Mouse (Mus musculus): ENCODE results near the gene Kcnh7.
A peak's percentile ranks its signal among the peaks of the same experiment; 100 is the strongest.

Kcnh7 gene

DNA sequence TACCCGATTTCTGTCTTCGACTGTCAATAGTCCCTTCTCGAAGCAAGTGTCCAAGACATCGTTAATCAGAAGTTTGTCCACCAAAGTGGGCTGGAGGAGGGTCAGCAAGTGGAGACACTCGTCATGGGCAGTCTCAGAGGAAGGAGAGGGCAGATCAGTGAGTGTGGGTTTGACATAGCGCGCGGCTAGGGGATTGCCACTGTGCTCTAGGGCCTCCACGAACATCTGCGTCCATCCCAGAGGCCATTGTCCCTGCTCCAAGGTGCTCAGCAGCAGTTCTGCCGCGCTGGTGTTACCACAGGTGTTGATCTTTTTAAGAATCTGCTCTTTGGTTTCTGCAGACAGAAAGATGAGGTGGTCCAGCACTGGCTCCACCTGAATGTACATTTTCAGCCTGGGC, 538.6 kb downstream of the Kcnh7 start:
- peak; percentile 62 for DNase-seq (ENCODE audit: low read depth)

DNA sequence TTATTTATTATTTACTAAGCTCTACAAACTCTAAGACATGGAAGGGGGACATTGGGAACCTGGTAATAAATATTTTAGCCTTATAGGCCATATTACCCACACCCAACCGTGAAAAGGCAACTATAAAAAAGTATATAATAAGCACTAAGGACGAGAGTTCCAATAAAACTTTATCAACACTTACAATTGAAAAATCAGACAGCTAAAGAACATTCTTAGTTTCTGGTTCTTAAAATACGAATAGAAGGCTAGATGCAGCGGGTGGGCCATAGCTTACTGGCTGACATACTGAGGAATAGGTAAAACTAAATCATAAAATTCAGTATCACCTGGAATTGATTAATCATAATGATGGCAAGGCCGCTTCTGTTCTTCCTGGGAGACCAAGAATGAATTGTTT, 539.2 kb downstream of the Kcnh7 start:
- no peak for DNase-seq (ENCODE audit: low read depth)
